Mouse (Mus musculus): Measurements from ENCODE around the gene Cers1. TPM values are rescaled to one million over a fixed set of nuclear protein-coding genes. Genes with fewer than 3 reads are reported as not detected.

The Cers1 gene
- total and polyA plus RNA-seq, 3 experiments = 0.34 to 1.2 (median 0.64) TPM

DNA sequence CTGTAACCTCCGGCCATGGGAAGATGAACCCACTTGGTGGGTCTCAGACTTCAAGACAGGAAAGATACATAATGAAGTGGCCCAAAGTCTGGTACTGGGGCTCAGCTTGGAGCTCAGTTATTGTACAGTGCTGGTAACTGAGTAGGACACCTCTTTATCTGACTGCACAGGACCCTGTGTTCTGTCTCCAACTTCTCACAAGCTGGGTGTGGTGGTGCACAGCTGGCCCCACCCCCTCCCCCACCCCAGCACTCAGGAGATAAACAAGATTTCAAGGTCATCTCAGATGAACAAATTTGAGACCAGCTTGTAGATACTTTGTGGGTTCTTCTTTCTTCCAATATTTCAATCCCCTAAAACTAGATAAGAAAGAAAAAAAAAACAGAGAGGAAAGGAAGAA is 40.5 kb downstream of the Cers1 start:
- Histone ChIP-seq H3K79me2 (replicated peaks; ENCODE audit: control insufficient read depth, insufficient read depth, low read length) (peaks cover 6% of the 10 kb centered on the region), H3K27ac (no peak overlapping the region), H3K27me3 (ENCODE audit: control insufficient read depth, insufficient read depth, low read length) (no peaks in the 10 kb centered on the region), H3K4me3 (no peak overlapping the region), H3K4me1 (ENCODE audit: control insufficient read depth, insufficient read depth, low read length) (peaks cover 10% of the 10 kb centered on the region), H3K36me3 (ENCODE audit: control insufficient read depth, insufficient read depth, low read length) (no peaks in the 10 kb centered on the region), H3K9ac (ENCODE audit: low read depth, low read length) (no peak overlapping the region)
- intact Hi-C loops (cut with DNase I) = no loop called here
- TF ChIP-seq CTCF (IDR thresholded peaks at IDR 0.05) (no peak), EP300 (IDR thresholded peaks at IDR 0.05; ENCODE audit: insufficient read depth, low read depth, low read length) (no peak), POLR2A (IDR thresholded peaks at IDR 0.05; ENCODE audit: insufficient read depth, low read depth, low read length) (no peak)
- DNase-seq = no peak
- WGBS = 75% methylated on average over 1 of the region's 1 CpGs

DNA sequence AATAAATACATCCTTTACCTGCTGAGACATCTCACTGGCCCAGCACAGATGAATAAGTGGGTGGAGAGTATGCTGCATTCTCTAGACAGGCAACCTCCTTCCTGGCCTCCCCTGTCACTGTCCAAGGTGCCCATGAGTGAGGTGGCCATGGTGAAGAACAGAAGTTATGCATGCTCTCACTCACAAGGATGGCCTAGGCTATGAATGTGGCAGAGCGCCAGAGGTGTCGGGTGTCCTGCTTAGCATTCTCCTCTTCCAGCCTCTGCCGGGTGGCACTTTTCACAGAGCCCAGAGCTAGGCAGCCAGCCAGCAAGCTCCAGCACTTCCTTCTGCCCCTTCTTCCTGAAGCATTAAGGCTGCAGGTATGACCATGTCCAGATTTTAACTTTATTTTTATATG is 43.8 kb downstream of the Cers1 start:
- Histone ChIP-seq H3K36me3 (ENCODE audit: control insufficient read depth, insufficient read depth, low read length) (no peaks in the 10 kb centered on the region), H3K4me3 (no peak overlapping the region), H3K27me3 (ENCODE audit: control insufficient read depth, insufficient read depth, low read length) (no peaks in the 10 kb centered on the region), H3K27ac (no peak overlapping the region), H3K9ac (ENCODE audit: low read depth, low read length) (no peak overlapping the region), H3K79me2 (replicated peaks; ENCODE audit: control insufficient read depth, insufficient read depth, low read length) (no peaks in the 10 kb centered on the region), H3K4me1 (ENCODE audit: control insufficient read depth, insufficient read depth, low read length) (peaks cover under 1% of the 10 kb centered on the region; the same call in 1 of the 2 replicates)
- DNase-seq = peak in 1 of 2 experiments; percentile 35
- intact Hi-C loops (cut with DNase I) = no loop called here
- 19% methylated on average over 3 of the region's 3 CpGs for WGBS
- no peak for TF ChIP-seq POLR2A (IDR thresholded peaks at IDR 0.05; ENCODE audit: insufficient read depth, low read depth, low read length)
- no peak for TF ChIP-seq CTCF (IDR thresholded peaks at IDR 0.05)
- no peak for TF ChIP-seq EP300 (IDR thresholded peaks at IDR 0.05; ENCODE audit: insufficient read depth, low read depth, low read length)

DNA sequence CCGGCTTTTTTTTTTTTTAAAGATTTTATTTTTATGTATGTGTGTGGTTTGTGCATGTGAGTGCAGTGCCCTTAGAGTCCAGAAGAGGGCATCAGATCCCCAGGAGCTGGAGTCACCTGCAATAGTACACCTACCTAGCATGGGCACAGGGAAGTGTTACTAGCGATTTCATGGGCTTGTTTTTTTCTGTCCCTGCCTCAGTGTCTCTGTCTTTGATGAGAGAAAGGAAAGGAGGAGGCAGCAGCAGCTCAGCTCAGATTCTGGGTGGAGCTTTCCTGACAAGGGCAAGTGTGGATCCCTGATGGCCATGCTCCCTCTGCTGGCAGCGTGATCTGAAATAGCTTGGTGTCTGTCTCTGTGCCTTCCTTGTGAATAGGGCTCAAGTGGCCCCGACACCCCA is 45.2 kb downstream of the Cers1 start:
- peaks cover 2% of the 10 kb centered on the region; the same call in 1 of the 2 replicates for H3K4me1 ChIP-seq (ENCODE audit: control insufficient read depth, insufficient read depth, low read length)
- H3K79me2 ChIP-seq (replicated peaks; ENCODE audit: control insufficient read depth, insufficient read depth, low read length) = no peaks in the 10 kb centered on the region
- H3K27ac ChIP-seq = no peak overlapping the region
- peak; percentile 43 for TF ChIP-seq CTCF (IDR thresholded peaks at IDR 0.05)
- TF ChIP-seq POLR2A (IDR thresholded peaks at IDR 0.05; ENCODE audit: insufficient read depth, low read depth, low read length) = no peak
- H3K9ac ChIP-seq (ENCODE audit: low read depth, low read length) = no peak overlapping the region
- WGBS = 52% methylated on average over 4 of the region's 4 CpGs
- H3K27me3 ChIP-seq (ENCODE audit: control insufficient read depth, insufficient read depth, low read length) = no peaks in the 10 kb centered on the region
- no peak for DNase-seq
- H3K4me3 ChIP-seq = no peak overlapping the region
- intact Hi-C loops (cut with DNase I) = no loop called here
- H3K36me3 ChIP-seq (ENCODE audit: control insufficient read depth, insufficient read depth, low read length) = no peaks in the 10 kb centered on the region

DNA sequence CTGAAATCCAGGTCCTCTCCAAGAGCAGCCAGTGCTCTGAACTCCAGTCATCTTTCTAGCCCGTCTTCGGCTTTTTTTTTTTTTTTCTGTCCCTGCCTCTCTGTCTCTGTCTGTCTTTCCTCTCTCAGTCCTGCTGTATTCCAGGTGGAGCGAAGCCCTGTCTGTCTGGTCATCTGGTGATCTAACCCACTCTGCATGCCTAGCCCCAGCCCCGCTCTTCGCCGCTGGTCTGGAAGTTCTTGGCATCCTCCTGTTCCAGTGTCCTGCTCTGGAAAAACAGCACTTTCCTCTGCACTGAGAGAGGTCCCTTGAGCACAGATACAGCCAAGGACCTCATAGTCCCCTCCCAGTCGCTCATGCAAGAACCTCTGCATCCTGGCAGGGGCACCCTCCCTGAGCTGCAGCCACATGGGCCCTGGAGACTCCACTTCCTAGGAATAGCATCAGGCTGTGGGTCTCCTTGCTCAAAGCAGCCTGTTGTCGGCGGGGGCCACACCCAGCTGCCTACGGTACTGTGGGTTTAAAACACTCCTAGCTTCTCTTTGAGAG is 46.0 kb downstream of the Cers1 start:
- WGBS = 61% methylated on average over 10 of the region's 10 CpGs
- Histone ChIP-seq H3K36me3 (ENCODE audit: control insufficient read depth, insufficient read depth, low read length) (no peaks in the 10 kb centered on the region), H3K27me3 (ENCODE audit: control insufficient read depth, insufficient read depth, low read length) (no peaks in the 10 kb centered on the region), H3K4me3 (no peak overlapping the region), H3K79me2 (replicated peaks; ENCODE audit: control insufficient read depth, insufficient read depth, low read length) (no peaks in the 10 kb centered on the region), H3K4me1 (ENCODE audit: control insufficient read depth, insufficient read depth, low read length) (peaks cover 2% of the 10 kb centered on the region; the same call in 1 of the 2 replicates), H3K27ac (no peak overlapping the region), H3K9ac (ENCODE audit: low read depth, low read length) (no peak overlapping the region)
- peak in 1 of 2 experiments; percentile 27 for DNase-seq
- no peak for TF ChIP-seq EP300 (IDR thresholded peaks at IDR 0.05; ENCODE audit: insufficient read depth, low read depth, low read length)
- no peak for TF ChIP-seq POLR2A (IDR thresholded peaks at IDR 0.05; ENCODE audit: insufficient read depth, low read depth, low read length)
- no peak for TF ChIP-seq CTCF (IDR thresholded peaks at IDR 0.05)
- intact Hi-C loops (cut with DNase I) = no loop called here

DNA sequence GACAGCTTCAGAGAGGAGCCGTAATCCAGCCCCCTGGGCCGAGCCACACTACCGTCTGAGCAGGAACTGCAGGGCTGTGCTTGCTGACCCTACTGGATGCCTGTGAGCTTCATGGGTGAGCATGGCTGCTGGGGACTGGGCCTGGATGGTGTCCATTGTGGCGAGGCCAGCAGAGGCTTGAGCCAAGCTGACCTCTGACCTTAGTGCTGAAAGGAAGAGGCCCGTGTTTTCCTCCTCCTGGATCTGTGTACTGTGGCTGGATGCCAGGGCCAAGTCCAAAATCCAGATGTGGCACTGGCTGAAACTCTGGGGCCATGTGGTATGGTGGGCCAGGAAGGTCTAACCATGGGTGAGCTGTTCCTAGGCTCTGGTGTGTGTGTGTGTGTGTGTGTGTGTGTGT is 48.5 kb downstream of the Cers1 start:
- Histone ChIP-seq H3K27me3 (ENCODE audit: control insufficient read depth, insufficient read depth, low read length) (no peaks in the 10 kb centered on the region), H3K9ac (ENCODE audit: low read depth, low read length) (no peak overlapping the region), H3K4me1 (ENCODE audit: control insufficient read depth, insufficient read depth, low read length) (peaks cover 2% of the 10 kb centered on the region; the same call in 1 of the 2 replicates), H3K27ac (no peak overlapping the region), H3K4me3 (no peak overlapping the region), H3K79me2 (replicated peaks; ENCODE audit: control insufficient read depth, insufficient read depth, low read length) (no peaks in the 10 kb centered on the region), H3K36me3 (ENCODE audit: control insufficient read depth, insufficient read depth, low read length) (no peaks in the 10 kb centered on the region)
- TF ChIP-seq POLR2A (IDR thresholded peaks at IDR 0.05; ENCODE audit: insufficient read depth, low read depth, low read length) (no peak), CTCF (IDR thresholded peaks at IDR 0.05) (no peak), EP300 (IDR thresholded peaks at IDR 0.05; ENCODE audit: insufficient read depth, low read depth, low read length) (0 out of 2 replicates have a peak, but pooled peaks have one; percentile 18)
- peak in 1 of 2 experiments; percentile 55 for DNase-seq
- intact Hi-C loops (cut with DNase I) = no loop called here
- WGBS = 45% methylated on average over 5 of the region's 5 CpGs

DNA sequence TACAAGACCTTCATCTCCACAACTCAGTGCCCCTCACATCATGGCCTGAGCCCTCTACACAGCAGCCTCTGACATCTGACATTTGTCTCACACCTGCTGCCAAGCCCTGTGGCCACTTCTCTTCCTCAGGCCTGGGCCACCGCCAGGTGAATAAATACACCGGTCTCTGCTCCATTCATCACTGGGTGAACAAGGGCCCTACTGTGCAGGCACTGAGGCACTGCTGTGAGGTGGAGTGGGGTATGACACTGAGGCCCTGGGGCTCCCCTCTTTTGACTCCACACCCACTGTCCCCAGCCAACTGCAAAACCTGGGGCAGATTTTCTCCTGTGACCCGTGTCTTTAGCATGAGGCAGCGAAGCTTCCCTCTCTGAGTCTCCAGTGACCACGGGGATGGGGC is 51.0 kb downstream of the Cers1 start:
- 0 out of 2 replicates have a peak, but pooled peaks cover 2% of the 10 kb centered on the region for H3K4me1 ChIP-seq (ENCODE audit: control insufficient read depth, insufficient read depth, low read length)
- WGBS = 75% methylated on average over 5 of the region's 5 CpGs
- no peak overlapping the region for H3K4me3 ChIP-seq
- no peaks in the 10 kb centered on the region for H3K27me3 ChIP-seq (ENCODE audit: control insufficient read depth, insufficient read depth, low read length)
- H3K9ac ChIP-seq (ENCODE audit: low read depth, low read length) = no peak overlapping the region
- no peaks in the 10 kb centered on the region for H3K36me3 ChIP-seq (ENCODE audit: control insufficient read depth, insufficient read depth, low read length)
- no peak overlapping the region for H3K27ac ChIP-seq
- intact Hi-C loops (cut with DNase I) = no loop called here
- TF ChIP-seq POLR2A (IDR thresholded peaks at IDR 0.05; ENCODE audit: insufficient read depth, low read depth, low read length) (no peak), CTCF (IDR thresholded peaks at IDR 0.05) (no peak), EP300 (IDR thresholded peaks at IDR 0.05; ENCODE audit: insufficient read depth, low read depth, low read length) (no peak)
- DNase-seq = no peak
- no peaks in the 10 kb centered on the region for H3K79me2 ChIP-seq (replicated peaks; ENCODE audit: control insufficient read depth, insufficient read depth, low read length)
